Mouse (Mus musculus): Measurements from ENCODE around the gene Adprm.
A peak's percentile ranks its signal among the peaks of the same experiment; 100 is the strongest.

DNA sequence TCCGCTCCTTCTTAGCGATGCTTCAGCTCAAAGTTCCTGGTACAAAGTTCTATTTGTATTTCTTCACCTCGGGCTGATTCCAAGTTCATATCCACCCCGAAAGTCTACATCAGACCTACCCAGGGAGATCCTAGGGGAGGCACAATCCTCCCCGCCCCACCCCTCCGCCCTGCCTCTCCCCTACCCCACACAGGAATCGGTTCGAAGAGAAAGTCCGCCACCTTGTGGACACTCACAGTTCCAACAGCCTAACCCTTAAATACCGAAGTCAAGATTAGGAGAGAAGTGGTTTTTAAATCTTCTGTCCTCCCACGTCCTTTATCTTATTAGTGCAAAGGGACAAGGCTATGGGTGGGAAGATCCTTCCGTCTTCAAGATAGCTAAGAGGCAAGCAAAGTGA, 31.4 kb downstream of the Adprm start:
- TF ChIP-seq CTCF (IDR thresholded peaks at IDR 0.05; ENCODE audit: low read depth, low read length) (peak; percentile 62), POLR2A (IDR thresholded peaks at IDR 0.05; ENCODE audit: insufficient read depth, low read length) (no peak), EP300 (IDR thresholded peaks at IDR 0.05; ENCODE audit: insufficient read depth, low read depth, low read length) (no peak)

Data from ES-Bruce4 (cell line).